Mouse (Mus musculus) lung, postnatal 10 days (tissue): ENCODE results near the gene Samd4b.

Experiments used
- DNase-seq: peaks from one replicate; pipeline ENCODE4 v3.0.0; 2021

Gene Samd4b

GRCm38 (mm10) chr7:28375176-28375921, 222.6 kb downstream of the Samd4b start:
- peak; percentile 98 for DNase-seq

GRCm38 (mm10) chr7:28374647-28375046, 223.3 kb downstream of the Samd4b start:
- DNase-seq: no peak

DNA sequence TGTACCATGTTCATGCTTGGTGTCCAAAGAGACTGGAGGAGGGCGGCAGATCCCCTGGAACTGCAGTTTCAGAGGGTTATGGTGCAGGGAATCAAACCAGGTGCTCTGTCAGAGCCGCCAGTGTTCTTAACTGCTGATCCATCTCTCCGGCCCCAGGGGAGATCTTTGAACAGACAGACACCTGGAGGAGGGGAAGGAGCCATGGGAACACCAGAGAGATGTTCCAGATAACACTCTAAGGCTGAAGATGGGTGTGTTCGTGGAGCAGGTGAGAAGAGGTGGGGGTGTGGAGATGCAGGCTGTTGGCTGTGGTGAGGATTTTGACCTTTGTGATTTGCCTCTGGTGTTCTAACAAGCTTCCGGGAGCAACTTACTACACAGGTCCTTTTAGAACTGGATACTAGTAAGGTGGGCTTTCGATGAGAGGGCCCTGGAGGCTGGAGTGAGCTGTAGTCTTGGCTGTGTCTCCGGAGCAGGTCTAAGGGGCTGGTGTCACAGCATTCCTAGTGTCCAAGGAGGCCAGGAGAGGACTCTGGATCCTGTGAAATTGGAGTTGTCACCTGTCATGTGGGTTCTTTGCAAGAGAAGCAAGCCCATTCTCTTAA, 224.0 kb downstream of the Samd4b start:
- DNase-seq: no peak

DNA sequence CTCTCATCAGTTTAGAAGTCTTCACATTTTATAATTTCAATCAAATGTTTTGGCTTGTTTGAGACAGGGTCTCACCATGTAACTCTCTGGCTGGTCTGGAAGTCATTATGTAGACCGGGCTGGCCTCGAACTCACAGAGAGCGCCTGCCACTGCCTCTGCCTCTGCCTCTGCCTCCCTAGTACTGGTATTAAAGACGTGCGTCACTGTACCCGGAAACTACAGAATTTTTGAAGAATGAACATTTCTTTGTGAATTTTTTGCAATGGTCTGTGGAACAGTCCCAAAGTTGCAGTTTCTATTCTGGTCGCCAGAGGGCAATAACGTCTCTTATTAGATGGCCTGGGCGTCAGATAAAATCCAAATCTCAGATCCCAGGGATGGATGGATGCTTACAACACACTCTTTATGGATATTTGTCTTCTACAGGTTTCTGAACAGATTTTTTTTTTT, 224.8 kb downstream of the Samd4b start:
- DNase-seq: peak; percentile 93

DNA sequence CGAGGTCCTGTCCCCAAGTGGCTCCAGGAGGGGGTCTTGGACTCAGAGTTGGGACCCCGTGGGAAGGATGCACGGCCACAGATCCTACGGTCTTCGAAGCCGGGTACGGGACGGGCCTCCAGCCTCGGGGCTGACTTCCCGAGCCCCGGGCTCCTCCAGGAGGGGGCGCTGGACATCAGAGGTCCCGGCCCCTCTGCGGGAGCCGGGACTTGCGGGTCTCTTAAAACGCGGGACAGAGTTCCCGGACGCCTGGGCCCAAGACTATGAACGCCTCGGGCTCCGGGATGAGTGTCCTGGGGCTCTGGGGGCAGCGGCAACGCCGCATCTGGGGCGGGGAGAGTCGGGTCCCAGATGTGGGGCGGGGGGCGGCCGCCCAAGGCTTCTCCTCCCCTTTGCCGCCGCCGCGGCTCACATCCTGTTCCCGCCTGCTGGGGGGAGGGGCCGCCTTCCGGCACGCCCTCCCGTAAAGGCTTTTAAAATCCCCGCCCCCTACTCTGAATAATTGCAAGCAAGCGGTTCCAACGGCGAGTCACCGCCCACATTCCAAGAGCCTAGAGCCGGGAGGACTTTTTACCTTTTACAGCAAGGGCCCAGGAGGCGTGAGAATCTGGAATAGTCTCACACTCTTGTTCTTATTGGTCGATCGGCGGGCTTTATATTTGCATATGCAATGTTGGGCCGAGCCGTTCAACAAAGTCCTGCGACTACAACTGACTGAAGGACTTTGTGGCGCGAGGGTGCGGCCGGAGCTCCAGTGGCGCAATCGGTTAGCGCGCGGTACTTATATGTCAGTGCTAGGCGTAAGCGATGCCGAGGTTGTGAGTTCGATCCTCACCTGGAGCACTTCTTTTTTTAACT, 225.5 kb downstream of the Samd4b start, which contains the start of gene Plekhg2:
TSS of gene Plekhg2 (minus strand) at position 349 of the 858 bp plus-strand sequence.
- DNase-seq: peak; percentile 99

- peak; percentile 88 for DNase-seq
These were observed 226.4 kb downstream of the Samd4b start for GRCm38 (mm10) chr7:28371514-28371989.

GRCm38 (mm10) chr7:28370977-28371513, 226.9 kb downstream of the Samd4b start:
- peak; percentile 66 for DNase-seq

DNA sequence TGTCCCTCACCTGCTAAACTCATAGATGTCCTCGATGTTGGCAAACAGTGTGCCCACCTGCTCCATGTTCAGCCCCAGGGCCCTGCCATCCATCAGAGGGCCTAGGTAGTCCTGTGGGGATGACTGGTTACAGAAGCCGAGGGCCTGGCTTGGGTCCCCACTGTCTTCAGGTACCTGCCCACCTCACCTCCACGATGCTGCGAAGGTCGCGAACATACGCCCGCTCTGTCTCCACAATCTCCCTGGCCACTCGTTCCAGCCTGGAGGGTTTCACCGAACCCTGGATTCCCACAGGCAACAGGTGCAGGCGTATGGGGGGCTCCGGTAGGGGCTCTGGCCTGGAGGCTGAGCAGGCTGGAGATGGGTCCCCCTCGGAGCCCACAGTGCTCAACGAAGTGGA, 227.9 kb downstream of the Samd4b start:
- DNase-seq: no peak

- no peak for DNase-seq
These were observed 229.5 kb downstream of the Samd4b start for GRCm38 (mm10) chr7:28368276-28368920.

GRCm38 (mm10) chr7:28367663-28368275, 230.2 kb downstream of the Samd4b start:
- no peak for DNase-seq

- DNase-seq: no peak
These were observed 235.4 kb downstream of the Samd4b start for GRCm38 (mm10) chr7:28362441-28363060.

DNA sequence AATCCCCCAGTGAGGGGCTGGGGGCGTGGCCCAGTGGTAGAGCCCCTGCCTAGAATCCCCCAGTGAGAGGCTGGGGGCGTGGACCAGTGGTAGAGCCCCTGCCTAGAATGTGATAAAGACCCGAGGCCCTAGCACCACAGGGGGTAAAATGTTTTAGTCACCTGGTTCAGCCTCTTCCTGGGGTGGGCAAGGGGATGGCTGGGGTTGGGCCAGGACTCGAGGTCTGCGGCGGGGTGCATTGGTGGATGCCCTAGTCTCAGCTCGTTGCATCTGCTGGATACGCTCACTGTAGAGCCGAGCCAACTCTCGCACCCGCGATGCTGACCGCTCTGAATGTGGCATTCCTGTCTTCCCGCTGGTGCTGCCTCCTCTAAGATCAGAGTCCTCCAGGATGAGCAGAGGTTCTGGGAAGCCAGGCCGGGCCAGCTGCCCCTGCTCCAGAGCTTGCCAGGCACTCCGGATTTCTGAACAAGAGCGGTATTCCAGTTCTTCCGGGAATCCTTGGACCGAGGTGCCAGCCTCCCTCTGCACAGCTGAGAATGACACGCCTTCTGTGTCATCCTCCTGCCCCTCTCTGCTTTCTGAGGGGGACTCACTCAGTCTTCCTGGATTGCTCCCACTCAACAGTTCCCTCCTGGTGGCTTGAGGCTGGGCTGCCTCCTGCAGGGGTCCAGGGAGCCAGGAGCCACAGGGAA, 236.2 kb downstream of the Samd4b start:
- peak; percentile 3 for DNase-seq

GRCm38 (mm10) chr7:28360291-28360690, 237.7 kb downstream of the Samd4b start:
- DNase-seq: no peak

- peak; percentile 21 for DNase-seq
These were observed 238.1 kb downstream of the Samd4b start for GRCm38 (mm10) chr7:28359854-28360253.

GRCm38 (mm10) chr7:28358431-28358830, 239.5 kb downstream of the Samd4b start:
- no peak for DNase-seq

- DNase-seq: peak; percentile 52
These were observed 240.0 kb downstream of the Samd4b start for GRCm38 (mm10) chr7:28357984-28358383.

DNA sequence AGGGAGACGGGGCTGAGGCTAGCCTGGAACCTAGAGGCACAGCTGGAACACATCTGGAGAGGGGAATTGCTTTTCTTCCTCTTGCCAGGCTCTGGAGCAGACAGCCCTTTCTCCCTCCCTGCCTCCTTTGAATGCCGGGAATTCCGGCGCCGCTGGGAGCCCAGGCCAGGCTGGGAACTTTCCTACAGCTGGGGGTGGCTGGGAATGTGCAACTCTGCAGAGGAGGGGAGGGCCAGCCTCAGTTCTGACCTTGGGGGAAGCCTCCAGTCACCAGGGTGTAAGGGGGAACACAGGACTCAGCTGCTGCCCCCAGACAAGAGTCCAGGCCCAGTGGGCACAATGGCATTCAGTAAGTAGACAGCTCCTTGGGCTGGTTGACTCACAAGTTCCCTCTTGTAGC, 241.0 kb downstream of the Samd4b start:
- peak; percentile 88 for DNase-seq

DNA sequence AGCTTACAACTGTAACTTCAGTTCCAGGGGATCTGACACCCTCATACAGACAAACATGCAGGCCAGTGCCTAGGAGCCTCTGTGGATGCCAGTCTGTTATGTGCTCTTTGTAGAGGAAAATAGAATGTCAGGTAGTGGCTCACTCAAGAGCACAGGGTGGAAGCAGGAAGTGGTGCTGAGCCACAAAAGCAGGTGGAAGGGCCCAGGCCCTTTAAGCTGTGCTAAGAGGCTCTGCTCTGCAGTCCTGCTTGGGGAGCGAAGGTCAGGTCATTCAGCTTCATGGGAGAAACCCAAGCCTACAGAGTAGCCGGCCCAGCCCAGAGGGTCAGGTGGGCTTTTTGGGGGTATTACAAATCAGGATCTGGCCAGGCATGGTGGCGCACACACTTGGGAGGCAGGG, 242.7 kb downstream of the Samd4b start:
- no peak for DNase-seq

GRCm38 (mm10) chr7:28354596-28354995, 243.3 kb downstream of the Samd4b start:
- no peak for DNase-seq

- DNase-seq: no peak
These were observed 243.8 kb downstream of the Samd4b start for GRCm38 (mm10) chr7:28354113-28354581.

GRCm38 (mm10) chr7:28353267-28353666, 244.7 kb downstream of the Samd4b start:
- peak; percentile 25 for DNase-seq
